Mouse (Mus musculus) gastrocnemius, adult 18-20 months (tissue): ENCODE measurements around the gene Maff. TPM values are rescaled to one million over a fixed set of nuclear protein-coding genes. Genes with fewer than 3 reads are reported as not detected.

Experiments
- DNase-seq: peaks from one replicate; pipeline ENCODE4 v3.0.0; 2021; ENCODE audit warnings: low spot score
- total RNA-seq, 2 experiments: library from RNA; stranded (reverse); gene quantifications; 2 replicates each; pipeline ENCODE4 v1.2.3; 2021

Maff gene
- total RNA-seq, 2 experiments from 2014 or later = 6.6 to 10.1 TPM

GRCm38 (mm10) chr15:79329346-79329978 is 17.0 kb upstream of the Maff start:
- no peak for DNase-seq

GRCm38 (mm10) chr15:79329979-79330363 is 16.4 kb upstream of the Maff start:
- no peak for DNase-seq

DNA sequence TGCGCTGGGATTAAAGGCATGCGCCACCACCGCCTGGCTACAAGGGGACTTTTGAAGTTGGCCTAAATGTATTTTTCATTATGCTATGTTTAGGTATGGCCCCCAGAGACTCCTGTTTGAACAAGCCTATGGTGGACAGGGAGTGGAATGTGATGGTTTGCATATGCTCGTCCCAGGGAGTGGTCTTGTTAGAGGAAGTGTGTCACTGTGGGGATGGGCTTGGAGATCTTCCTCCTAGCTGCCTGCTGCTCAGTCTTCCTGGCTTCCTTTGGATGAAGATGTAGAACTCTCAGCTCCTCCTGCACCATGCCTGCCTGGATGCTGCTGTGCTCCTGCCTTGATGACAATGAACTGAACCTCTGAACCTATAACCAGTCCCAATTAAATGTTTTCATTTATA is 15.9 kb upstream of the Maff start:
- no peak for DNase-seq

DNA sequence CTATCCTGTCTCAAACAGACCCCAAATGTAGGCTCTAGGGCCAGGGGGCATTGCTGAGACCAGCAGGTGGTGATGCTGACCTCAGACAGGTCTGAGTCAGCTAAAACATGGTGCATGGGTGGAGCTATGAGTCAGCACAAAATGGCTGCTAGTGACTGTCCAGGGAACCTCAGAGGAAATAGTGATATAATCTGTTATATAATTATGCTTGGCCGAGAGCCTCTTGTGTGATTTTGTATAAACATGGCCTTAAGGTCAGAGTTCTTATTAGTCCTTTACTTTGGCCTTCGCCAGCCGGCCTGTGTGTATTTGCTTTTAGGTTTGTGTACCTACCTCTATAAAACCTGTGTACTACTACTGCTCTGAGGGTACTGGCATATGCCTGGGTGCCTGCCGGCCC is 13.0 kb upstream of the Maff start:
- DNase-seq = no peak

DNA sequence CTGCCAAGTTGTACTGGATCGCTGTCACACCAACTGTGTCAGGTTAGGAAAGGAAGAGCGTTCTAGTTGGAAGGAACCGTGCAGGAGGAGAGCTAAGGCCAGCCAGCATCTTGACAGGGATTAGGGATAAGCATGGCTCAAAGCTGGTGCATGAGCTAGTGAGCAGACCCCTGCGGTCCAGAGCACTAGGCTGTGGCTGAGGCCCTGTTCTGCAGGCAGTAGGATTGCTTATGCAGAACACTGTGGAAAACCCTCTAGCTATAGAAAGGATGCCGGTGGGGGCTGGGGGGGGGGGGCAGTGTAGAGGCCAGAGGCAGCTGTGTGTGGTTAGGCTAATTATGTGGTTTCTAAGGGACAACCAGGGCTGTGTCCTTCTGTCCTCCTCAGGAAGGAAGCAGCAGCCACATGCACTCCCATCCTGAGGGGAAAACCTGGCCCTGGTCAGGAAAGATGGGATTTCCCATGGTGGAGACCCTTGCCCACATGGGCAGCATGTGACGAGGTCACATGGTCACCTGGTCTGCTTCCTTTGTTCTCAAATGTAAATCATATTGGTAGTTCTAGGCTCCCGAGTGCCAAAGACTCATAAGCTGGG is 11.3 kb upstream of the Maff start:
- DNase-seq = no peak

DNA sequence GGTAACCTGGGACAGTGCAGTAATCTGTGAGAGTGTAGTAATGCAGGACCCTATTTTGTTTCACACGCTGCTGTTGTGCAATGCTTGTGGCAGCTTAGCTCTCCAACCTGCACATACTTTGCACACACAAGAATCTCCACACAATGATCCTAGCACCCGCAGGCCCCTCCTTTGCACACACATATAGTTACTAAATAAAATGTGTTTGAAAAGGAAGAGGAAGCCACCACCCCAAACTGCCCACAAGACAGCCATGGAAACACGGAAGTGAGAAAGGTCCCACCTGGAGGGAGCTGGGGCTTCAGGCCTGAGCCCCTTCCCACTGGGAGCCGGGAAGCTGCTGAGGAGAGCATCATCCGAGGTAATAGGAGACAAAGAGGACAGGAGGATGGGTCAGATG is 7.4 kb upstream of the Maff start:
- no peak for DNase-seq

GRCm38 (mm10) chr15:79342641-79343337 is 3.6 kb upstream of the Maff start:
- DNase-seq = no peak

DNA sequence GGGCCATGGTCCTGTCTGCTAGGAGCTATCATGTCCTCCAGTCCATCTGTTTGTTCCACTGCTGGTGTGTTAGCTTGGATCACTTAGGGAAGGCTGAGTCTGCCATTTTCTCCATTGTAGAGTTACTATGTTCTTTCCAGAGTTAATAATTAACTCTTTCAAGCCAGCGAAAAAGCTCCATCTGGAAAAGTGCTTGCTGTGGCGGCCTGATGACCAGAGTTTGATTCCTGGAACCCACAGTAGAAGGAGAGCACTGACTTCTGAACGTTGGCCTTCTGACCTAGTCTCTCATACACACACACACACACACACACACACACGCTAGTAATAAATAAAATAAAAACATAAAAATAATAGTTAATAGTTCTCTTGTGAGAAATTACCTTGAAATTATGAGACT is 1.8 kb upstream of the Maff start:
- no peak for DNase-seq

GRCm38 (mm10) chr15:79347165-79347844 is 884 bp downstream of the Maff start:
- peak; percentile 92 for DNase-seq

GRCm38 (mm10) chr15:79347845-79348506 is 1.6 kb downstream of the Maff start:
- DNase-seq = peak; percentile 82

- DNase-seq = no peak
These were observed 2.2 kb downstream of the Maff start for GRCm38 (mm10) chr15:79348651-79349050.

DNA sequence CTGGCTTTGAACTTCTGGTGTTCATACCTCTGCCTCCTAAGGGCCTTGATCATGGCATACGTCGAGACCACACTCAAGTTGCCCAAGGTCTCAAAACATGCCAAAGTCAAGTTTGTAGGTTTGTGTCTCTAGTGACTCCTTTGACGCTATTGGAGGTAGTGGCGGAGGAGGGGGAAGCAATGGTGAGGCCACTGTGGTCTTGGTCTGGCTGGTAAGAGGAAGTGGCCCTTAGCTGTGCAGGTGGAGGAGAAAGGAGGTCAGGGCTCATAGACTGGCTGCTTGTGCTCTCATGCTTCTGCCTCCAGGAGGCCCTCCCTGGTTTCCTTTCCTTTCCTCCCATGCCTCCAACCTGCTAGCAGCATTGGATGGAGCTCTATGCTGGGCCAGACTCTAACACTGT is 4.4 kb downstream of the Maff start:
- DNase-seq = no peak

DNA sequence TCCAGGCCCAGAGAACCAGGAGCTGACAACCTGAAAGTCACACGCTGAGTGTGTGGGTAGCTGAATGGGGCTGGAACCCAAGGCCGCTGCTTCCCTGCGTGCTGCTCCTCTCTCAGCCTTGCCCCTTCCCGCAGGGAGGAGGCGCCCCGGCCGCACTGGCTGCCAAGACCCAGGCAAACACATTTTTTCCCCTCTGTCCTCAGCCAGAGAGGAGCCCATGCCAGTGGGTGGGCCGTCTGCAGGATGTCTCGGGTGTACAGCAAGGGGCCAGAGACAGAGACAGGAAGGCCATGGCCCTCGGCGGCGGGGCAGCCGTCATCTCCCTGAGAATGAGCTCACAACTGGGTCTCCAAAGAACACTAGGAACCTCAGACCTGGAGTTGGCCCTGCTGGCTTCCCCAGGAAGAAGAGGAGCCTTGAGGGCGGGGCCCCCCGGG is 4.9 kb downstream of the Maff start:
- peak; percentile 64 for DNase-seq

DNA sequence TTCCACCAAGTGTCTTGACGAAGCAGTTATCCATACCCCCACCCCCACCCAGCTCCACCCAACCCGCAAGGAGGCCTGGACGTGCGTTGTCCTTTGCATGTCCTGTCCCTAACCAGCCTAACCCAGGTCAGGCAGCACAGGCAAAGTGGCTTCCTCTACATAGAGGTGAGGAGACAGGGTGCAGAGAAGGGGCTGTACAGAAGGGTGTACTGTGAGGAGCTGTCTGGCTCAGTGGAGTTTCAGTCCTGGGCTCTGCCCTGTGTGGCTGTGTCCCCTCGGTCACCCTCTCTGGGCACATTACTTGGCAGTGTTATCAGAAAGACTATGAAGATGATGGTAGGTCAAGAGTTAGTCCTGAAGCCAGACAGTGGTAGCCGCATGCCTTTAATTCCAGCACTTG is 6.1 kb downstream of the Maff start:
- no peak for DNase-seq

- no peak for DNase-seq
These were observed 7.4 kb downstream of the Maff start for GRCm38 (mm10) chr15:79353690-79354305.

DNA sequence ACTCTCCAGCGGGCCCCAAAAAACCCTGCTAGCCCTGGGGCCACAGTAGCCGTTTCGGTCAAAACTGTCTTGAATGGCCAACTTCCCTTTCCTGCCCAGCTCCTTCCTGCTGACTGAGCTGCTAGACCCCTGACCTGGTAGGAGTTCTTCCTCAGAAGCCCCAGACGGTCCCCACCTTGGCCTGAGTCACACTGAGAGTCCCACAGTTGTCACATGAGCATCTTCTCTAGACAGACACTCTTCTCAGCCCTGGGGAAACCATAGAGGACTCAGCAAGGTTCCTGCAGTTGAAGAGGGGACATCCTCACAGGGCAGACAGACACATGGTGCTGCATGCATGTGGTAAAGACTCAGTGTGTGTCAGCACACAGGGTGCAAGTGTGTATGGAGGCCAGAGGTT is 8.2 kb downstream of the Maff start:
- DNase-seq = no peak

- DNase-seq = no peak
These were observed 10.1 kb downstream of the Maff start for GRCm38 (mm10) chr15:79356481-79356880.

GRCm38 (mm10) chr15:79357036-79357911 is 10.9 kb downstream of the Maff start:
- peak; percentile 48 for DNase-seq

GRCm38 (mm10) chr15:79357974-79358690 is 11.7 kb downstream of the Maff start:
- DNase-seq = no peak

- DNase-seq = no peak
These were observed 13.5 kb downstream of the Maff start for GRCm38 (mm10) chr15:79359954-79360353.
